Mouse (Mus musculus): ENCODE data around the gene Abcd1. TPM values are rescaled to one million over a fixed set of nuclear protein-coding genes. Genes with fewer than 3 reads are reported as not detected.

The Abcd1 gene
- 30.5 TPM for polyA plus RNA-seq (2015; fragmentation: Illumina TruSeq; extraction: RNeasy Lipid Tissue Mini Kit (QIAGEN cat#74804); ENCODE audit: insufficient read depth, low replicate concordance)

GRCm38 (mm10) chrX:73716109-73716661, at the start of gene Abcd1, which contains the start of gene Bcap31:
Gene Abcd1, plus strand, starts transcription at chrX:73716597.
Gene Bcap31, minus strand, starts transcription at chrX:73716175.

GRCm38 (mm10) chrX:73672879-73673618, 43.3 kb upstream of the Abcd1 start, which contains the start of gene Slc6a8:
Gene Slc6a8, plus strand, starts transcription at chrX:73673150.

GRCm38 (mm10) chrX:73756334-73757140, 40.1 kb downstream of the Abcd1 start, which contains the start of gene Plxnb3:
Gene Plxnb3, plus strand, starts transcription at chrX:73757090.

GRCm38 (mm10) chrX:73774168-73774760, 57.9 kb downstream of the Abcd1 start, which contains the start of gene Srpk3:
Gene Srpk3, plus strand, starts transcription at chrX:73774405.

GRCm38 (mm10) chrX:73786364-73787224, 70.2 kb downstream of the Abcd1 start, which contains the start of the genes Idh3g and Ssr4:
Gene Idh3g, minus strand, starts transcription at chrX:73786897.
Gene Ssr4, plus strand, starts transcription at chrX:73787028.

Other genes starting within 250 kb of the Abcd1 start
- gene Bgn, start 233.0 kb upstream of the Abcd1 start, polyA plus RNA-seq (2015; fragmentation: Illumina TruSeq; extraction: RNeasy Lipid Tissue Mini Kit (QIAGEN cat#74804); ENCODE audit: insufficient read depth, low replicate concordance): 254 TPM
- gene Atp2b3, start 213.5 kb upstream of the Abcd1 start, polyA plus RNA-seq (2015; fragmentation: Illumina TruSeq; extraction: RNeasy Lipid Tissue Mini Kit (QIAGEN cat#74804); ENCODE audit: insufficient read depth, low replicate concordance): not detected
- 0.32 TPM for gene Dusp9, start 77.2 kb upstream of the Abcd1 start, polyA plus RNA-seq (2015; fragmentation: Illumina TruSeq; extraction: RNeasy Lipid Tissue Mini Kit (QIAGEN cat#74804); ENCODE audit: insufficient read depth, low replicate concordance)
- gene Pnck, start 56.5 kb upstream of the Abcd1 start, polyA plus RNA-seq (2015; fragmentation: Illumina TruSeq; extraction: RNeasy Lipid Tissue Mini Kit (QIAGEN cat#74804); ENCODE audit: insufficient read depth, low replicate concordance): 1.4 TPM
- 6.1 TPM for gene Slc6a8, start 43.4 kb upstream of the Abcd1 start, polyA plus RNA-seq (2015; fragmentation: Illumina TruSeq; extraction: RNeasy Lipid Tissue Mini Kit (QIAGEN cat#74804); ENCODE audit: insufficient read depth, low replicate concordance)
- 219 TPM for gene Bcap31, start 422 bp upstream of the Abcd1 start, polyA plus RNA-seq (2015; fragmentation: Illumina TruSeq; extraction: RNeasy Lipid Tissue Mini Kit (QIAGEN cat#74804); ENCODE audit: insufficient read depth, low replicate concordance)
- 0.32 TPM for gene Plxnb3, start 40.5 kb downstream of the Abcd1 start, polyA plus RNA-seq (2015; fragmentation: Illumina TruSeq; extraction: RNeasy Lipid Tissue Mini Kit (QIAGEN cat#74804); ENCODE audit: insufficient read depth, low replicate concordance)
- 65.4 TPM for gene Srpk3, start 57.8 kb downstream of the Abcd1 start, polyA plus RNA-seq (2015; fragmentation: Illumina TruSeq; extraction: RNeasy Lipid Tissue Mini Kit (QIAGEN cat#74804); ENCODE audit: insufficient read depth, low replicate concordance)
- 132 TPM for gene Idh3g, start 70.3 kb downstream of the Abcd1 start, polyA plus RNA-seq (2015; fragmentation: Illumina TruSeq; extraction: RNeasy Lipid Tissue Mini Kit (QIAGEN cat#74804); ENCODE audit: insufficient read depth, low replicate concordance)
- gene Ssr4, start 70.4 kb downstream of the Abcd1 start, polyA plus RNA-seq (2015; fragmentation: Illumina TruSeq; extraction: RNeasy Lipid Tissue Mini Kit (QIAGEN cat#74804); ENCODE audit: insufficient read depth, low replicate concordance): 171 TPM
- gene Pdzd4, start 108.4 kb downstream of the Abcd1 start, polyA plus RNA-seq (2015; fragmentation: Illumina TruSeq; extraction: RNeasy Lipid Tissue Mini Kit (QIAGEN cat#74804); ENCODE audit: insufficient read depth, low replicate concordance): 2.9 TPM
- gene Avpr2, start 175.5 kb downstream of the Abcd1 start, polyA plus RNA-seq (2015; fragmentation: Illumina TruSeq; extraction: RNeasy Lipid Tissue Mini Kit (QIAGEN cat#74804); ENCODE audit: insufficient read depth, low replicate concordance): not detected
- gene L1cam, start 179.5 kb downstream of the Abcd1 start, polyA plus RNA-seq (2015; fragmentation: Illumina TruSeq; extraction: RNeasy Lipid Tissue Mini Kit (QIAGEN cat#74804); ENCODE audit: insufficient read depth, low replicate concordance): 9.2 TPM
- 171 TPM for gene Arhgap4, start 205.3 kb downstream of the Abcd1 start, polyA plus RNA-seq (2015; fragmentation: Illumina TruSeq; extraction: RNeasy Lipid Tissue Mini Kit (QIAGEN cat#74804); ENCODE audit: insufficient read depth, low replicate concordance)
- 54.0 TPM for gene Naa10, start 205.3 kb downstream of the Abcd1 start, polyA plus RNA-seq (2015; fragmentation: Illumina TruSeq; extraction: RNeasy Lipid Tissue Mini Kit (QIAGEN cat#74804); ENCODE audit: insufficient read depth, low replicate concordance)
- 19.0 TPM for gene Renbp, start 214.3 kb downstream of the Abcd1 start, polyA plus RNA-seq (2015; fragmentation: Illumina TruSeq; extraction: RNeasy Lipid Tissue Mini Kit (QIAGEN cat#74804); ENCODE audit: insufficient read depth, low replicate concordance)
- 76.2 TPM for gene Hcfc1, start 249.8 kb downstream of the Abcd1 start, polyA plus RNA-seq (2015; fragmentation: Illumina TruSeq; extraction: RNeasy Lipid Tissue Mini Kit (QIAGEN cat#74804); ENCODE audit: insufficient read depth, low replicate concordance)